Mouse (Mus musculus) forebrain, postnatal 0 days (tissue): Measurements from ENCODE around the gene Il34. TPM values are rescaled to one million over a fixed set of nuclear protein-coding genes. Genes with fewer than 3 reads are reported as not detected.

ENCODE experiments used
- ATAC-seq: fragments of 200-750 bp; cut with Nextera tagmentation; 2 replicates; pipeline ENCODE4 v1.8.0; 2017; ENCODE audit warnings: mild to moderate bottlenecking, moderate library complexity
- DNase-seq: peaks from one replicate; pipeline ENCODE4 v3.0.0-alpha.2; 2015
- H3K27ac ChIP-seq: fragments of 300-500 bp; sonication (generic); 2 replicates; pipeline ENCODE4 v1.5.1; 2014; ENCODE audit warnings: low read depth, mild to moderate bottlenecking, antibody characterized with exemption, low read length, moderate library complexity, mixed read lengths
- H3K27me3 ChIP-seq: fragments of 300-500 bp; sonication (generic); 2 replicates; pipeline ENCODE4 v1.6.1; 2014; ENCODE audit warnings: mild to moderate bottlenecking, low read length, mixed read lengths; ENCODE audit not compliant: insufficient read depth
- H3K36me3 ChIP-seq: fragments of 300-500 bp; sonication (generic); 2 replicates; pipeline ENCODE4 v1.6.1; 2014; ENCODE audit warnings: mild to moderate bottlenecking, moderate library complexity; ENCODE audit not compliant: insufficient read depth
- H3K4me1 ChIP-seq: fragments of 300-500 bp; sonication (generic); 2 replicates; pipeline ENCODE4 v1.6.1; 2014; ENCODE audit warnings: antibody characterized with exemption; ENCODE audit not compliant: insufficient read depth
- H3K4me2 ChIP-seq: fragments of 300-500 bp; sonication (generic); 2 replicates; pipeline ENCODE4 v1.6.1; 2014; ENCODE audit warnings: low read depth, mild to moderate bottlenecking, moderate library complexity
- H3K4me3 ChIP-seq: fragments of 300-500 bp; sonication (generic); 2 replicates; pipeline ENCODE4 v1.5.1; 2014; ENCODE audit warnings: low read depth, low read length, mixed read lengths
- H3K9ac ChIP-seq: fragments of 300-500 bp; sonication (generic); 2 replicates; pipeline ENCODE4 v1.6.1; 2014; ENCODE audit warnings: mild to moderate bottlenecking
- H3K9me3 ChIP-seq: fragments of 300-500 bp; sonication (generic); 2 replicates; pipeline ENCODE4 v1.6.1; 2016; ENCODE audit warnings: low read length
- CTCF ChIP-seq: sonication (generic); IDR thresholded peaks from 2 replicates; pipeline ENCODE4 v1.5.1; 2016; ENCODE audit warnings: antibody characterized with exemption, control low read depth, low read depth
- WGBS: fragments of 180-500 bp; shearing (Covaris S2); extraction: QIAGEN DNeasy Blood & Tissue Kit; methylation state at CpG from one replicate; pipeline ENCODE4 v1.1.7; 2014; 5-methylcytosine and 5-hydroxymethylcytosine counted together
- polyA plus RNA-seq: library from polyadenylated mRNA; unstranded; fragments of >200 nt; fragmentation: Nextera tagmentation; extraction: Ambion mirVana; gene quantifications from 2 replicates; pipeline ENCODE4 v1.2.1, GENCODE M21; 2015
- total RNA-seq: library from RNA; depleted of rRNA; stranded (reverse); fragments of >200 nt; gene quantifications from 2 replicates; pipeline ENCODE4 v1.2.3, GENCODE M21; 2014

Gene Il34
- total and polyA plus RNA-seq, 2 experiments from 2014 or later, result 8.8 to 11.1 TPM

- no peaks in the 10 kb centered on the region for H3K9me3 ChIP-seq
- H3K4me1 ChIP-seq, result no peaks in the 10 kb centered on the region
- H3K4me3 ChIP-seq, result no peak overlapping the region
- 88% methylated on average over 5 of the region's 5 CpGs for WGBS
- ATAC-seq, result no peak
- no peaks in the 10 kb centered on the region for H3K36me3 ChIP-seq
- DNase-seq, result no peak
- H3K9ac ChIP-seq, result no peak overlapping the region
- no peak overlapping the region for H3K4me2 ChIP-seq
- no peaks in the 10 kb centered on the region for H3K27me3 ChIP-seq
- no peak overlapping the region for H3K27ac ChIP-seq
- TF ChIP-seq CTCF, result no peak
These were observed 2.7 kb downstream of the Il34 start for GRCm38 (mm10) chr8:110802988-110803387.

- Histone ChIP-seq H3K9ac (no peak overlapping the region), H3K9me3 (no peaks in the 10 kb centered on the region), H3K27me3 (no peaks in the 10 kb centered on the region), H3K4me2 (no peak overlapping the region), H3K27ac (no peak overlapping the region), H3K4me1 (no peaks in the 10 kb centered on the region), H3K36me3 (no peaks in the 10 kb centered on the region), H3K4me3 (no peak overlapping the region)
- 93% methylated on average over 8 of the region's 8 CpGs for WGBS
- TF ChIP-seq CTCF, result no peak
- DNase-seq (no peak), ATAC-seq (no peak)
These were observed 8.6 kb downstream of the Il34 start for GRCm38 (mm10) chr8:110797086-110797485.

- Histone ChIP-seq H3K27ac (no peak overlapping the region), H3K27me3 (no peaks in the 10 kb centered on the region), H3K36me3 (no peaks in the 10 kb centered on the region), H3K4me1 (no peaks in the 10 kb centered on the region), H3K9me3 (no peaks in the 10 kb centered on the region), H3K4me3 (no peak overlapping the region), H3K9ac (no peak overlapping the region), H3K4me2 (no peak overlapping the region)
- 88% methylated on average over 7 of the region's 7 CpGs for WGBS
- ATAC-seq, result no peak
- no peak for TF ChIP-seq CTCF
- DNase-seq, result no peak
These were observed 11.3 kb downstream of the Il34 start for GRCm38 (mm10) chr8:110794363-110794965.

- H3K4me3 ChIP-seq, result no peak overlapping the region
- H3K9ac ChIP-seq, result no peak overlapping the region
- no peak overlapping the region for H3K27ac ChIP-seq
- no peaks in the 10 kb centered on the region for H3K4me1 ChIP-seq
- no peaks in the 10 kb centered on the region for H3K36me3 ChIP-seq
- no peak for DNase-seq
- no peak for ATAC-seq
- H3K9me3 ChIP-seq, result no peaks in the 10 kb centered on the region
- no peak overlapping the region for H3K4me2 ChIP-seq
- no peak for TF ChIP-seq CTCF
- 94% methylated on average over 9 of the region's 9 CpGs for WGBS
- no peaks in the 10 kb centered on the region for H3K27me3 ChIP-seq
These were observed 11.8 kb downstream of the Il34 start for GRCm38 (mm10) chr8:110793936-110794335.

- no peak for ATAC-seq
- Histone ChIP-seq H3K4me1 (no peaks in the 10 kb centered on the region), H3K9me3 (no peaks in the 10 kb centered on the region)
These were observed 12.2 kb downstream of the Il34 start for GRCm38 (mm10) chr8:110793511-110793910.

GRCm38 (mm10) chr8:110792574-110793200 lies 13.0 kb downstream of the Il34 start:
- Histone ChIP-seq H3K9me3 (no peaks in the 10 kb centered on the region), H3K9ac (no peak overlapping the region), H3K4me3 (no peak overlapping the region), H3K27me3 (no peaks in the 10 kb centered on the region), H3K4me1 (no peaks in the 10 kb centered on the region), H3K4me2 (no peak overlapping the region), H3K27ac (no peak overlapping the region), H3K36me3 (no peaks in the 10 kb centered on the region)
- DNase-seq (peak; percentile 18), ATAC-seq (peak; percentile 50)
- WGBS, result 77% methylated on average over 11 of the region's 11 CpGs
- no peak for TF ChIP-seq CTCF

More at GRCm38 (mm10) chr8:110793511-110793910, 12.2 kb downstream of the Il34 start:
- no peak for TF ChIP-seq CTCF
- no peak overlapping the region for H3K27ac ChIP-seq
- no peak for DNase-seq
- no peak overlapping the region for H3K4me3 ChIP-seq
- H3K27me3 ChIP-seq, result no peaks in the 10 kb centered on the region
- no peak overlapping the region for H3K9ac ChIP-seq
- WGBS, result 63% methylated on average over 9 of the region's 9 CpGs
- H3K36me3 ChIP-seq, result no peaks in the 10 kb centered on the region
- no peak overlapping the region for H3K4me2 ChIP-seq

- ATAC-seq (no peak), DNase-seq (no peak)
- H3K9ac ChIP-seq, result no peak overlapping the region
- no peak for TF ChIP-seq CTCF
- WGBS, result 79% methylated on average over 10 of the region's 10 CpGs
- no peaks in the 10 kb centered on the region for H3K4me1 ChIP-seq
- no peaks in the 10 kb centered on the region for H3K36me3 ChIP-seq
- H3K27ac ChIP-seq, result no peak overlapping the region
- no peaks in the 10 kb centered on the region for H3K9me3 ChIP-seq
- H3K4me2 ChIP-seq, result no peak overlapping the region
- H3K4me3 ChIP-seq, result no peak overlapping the region
- no peaks in the 10 kb centered on the region for H3K27me3 ChIP-seq
These were observed 14.6 kb downstream of the Il34 start for GRCm38 (mm10) chr8:110791164-110791563.
